Mouse (Mus musculus): Measurements from ENCODE around the gene Tgoln1.

- TF ChIP-seq CTCF (IDR thresholded peaks at IDR 0.05; ENCODE audit: low read depth, low read length): no peak
- TF ChIP-seq GATA1 (IDR thresholded peaks at IDR 0.05; ENCODE audit: borderline replicate concordance, low read length): no peak
Measured at GRCm38 (mm10) chr6:72623661-72624402, 7.0 kb upstream of the Tgoln1 start.
